Mouse (Mus musculus) cerebellum, postnatal 36 days (tissue): ENCODE measurements around the gene Tmc5.
A peak's percentile ranks its signal among the peaks of the same experiment; 100 is the strongest.

ENCODE experiments used
- DNase-seq, 2 experiments: peaks; one replicate each; pipeline ENCODE4 v3.0.0; 2021 to 2022; ENCODE audit warnings: mixed read lengths in 2 of 2

Tmc5 gene

GRCm38 (mm10) chr7:118611185-118611749, 14.2 kb downstream of the Tmc5 start:
- DNase-seq = no peak

GRCm38 (mm10) chr7:118611933-118612332, 14.8 kb downstream of the Tmc5 start:
- DNase-seq = no peak

- DNase-seq = no peak
Observed at GRCm38 (mm10) chr7:118614076-118614475, 17.0 kb downstream of the Tmc5 start.

- no peak for DNase-seq
Observed at GRCm38 (mm10) chr7:118618104-118618503, 21.0 kb downstream of the Tmc5 start.

GRCm38 (mm10) chr7:118620243-118620906, 23.3 kb downstream of the Tmc5 start:
- no peak for DNase-seq

- no peak for DNase-seq
Observed at GRCm38 (mm10) chr7:118621094-118621493, 24.0 kb downstream of the Tmc5 start.

- no peak for DNase-seq
Observed at GRCm38 (mm10) chr7:118627550-118628298, 30.6 kb downstream of the Tmc5 start.

GRCm38 (mm10) chr7:118633094-118633493, 36.0 kb downstream of the Tmc5 start:
- no peak for DNase-seq

GRCm38 (mm10) chr7:118633951-118634350, 36.9 kb downstream of the Tmc5 start:
- no peak for DNase-seq

GRCm38 (mm10) chr7:118637466-118637865, 40.4 kb downstream of the Tmc5 start:
- DNase-seq = no peak

GRCm38 (mm10) chr7:118646237-118646636, 49.1 kb downstream of the Tmc5 start:
- no peak for DNase-seq

GRCm38 (mm10) chr7:118649328-118649727, 52.2 kb downstream of the Tmc5 start:
- peak; percentile 51 to 61 for DNase-seq

GRCm38 (mm10) chr7:118650119-118650518, 53.0 kb downstream of the Tmc5 start:
- DNase-seq = no peak

- DNase-seq = no peak
Observed at GRCm38 (mm10) chr7:118650891-118651290, 53.8 kb downstream of the Tmc5 start.

GRCm38 (mm10) chr7:118652572-118653295, 55.6 kb downstream of the Tmc5 start:
- DNase-seq = peak; percentile 45 to 54

- DNase-seq = no peak
Observed at GRCm38 (mm10) chr7:118656730-118657129, 59.6 kb downstream of the Tmc5 start.

GRCm38 (mm10) chr7:118667773-118668172, 70.7 kb downstream of the Tmc5 start:
- DNase-seq = no peak

- no peak for DNase-seq
Observed at GRCm38 (mm10) chr7:118670142-118670541, 73.0 kb downstream of the Tmc5 start.

- no peak for DNase-seq
Observed at GRCm38 (mm10) chr7:118676826-118677225, 79.7 kb downstream of the Tmc5 start.

- DNase-seq = peak; percentile 87 to 90
Observed at GRCm38 (mm10) chr7:118688199-118688598, 91.1 kb downstream of the Tmc5 start.

GRCm38 (mm10) chr7:118689088-118689487, 92.0 kb downstream of the Tmc5 start:
- DNase-seq = peak; percentile 44 to 45

GRCm38 (mm10) chr7:118691287-118691686, 94.2 kb downstream of the Tmc5 start:
- DNase-seq = no peak

- DNase-seq = no peak
Observed at GRCm38 (mm10) chr7:118696146-118696545, 99.0 kb downstream of the Tmc5 start.
